Mouse (Mus musculus) lung, postnatal 14 days (tissue): ENCODE measurements around the gene Mybph.
A peak's percentile ranks its signal among the peaks of the same experiment; 100 is the strongest.

Source experiments
- DNase-seq: peaks from one replicate; pipeline ENCODE4 v3.0.0; 2021

The Mybph gene

DNA sequence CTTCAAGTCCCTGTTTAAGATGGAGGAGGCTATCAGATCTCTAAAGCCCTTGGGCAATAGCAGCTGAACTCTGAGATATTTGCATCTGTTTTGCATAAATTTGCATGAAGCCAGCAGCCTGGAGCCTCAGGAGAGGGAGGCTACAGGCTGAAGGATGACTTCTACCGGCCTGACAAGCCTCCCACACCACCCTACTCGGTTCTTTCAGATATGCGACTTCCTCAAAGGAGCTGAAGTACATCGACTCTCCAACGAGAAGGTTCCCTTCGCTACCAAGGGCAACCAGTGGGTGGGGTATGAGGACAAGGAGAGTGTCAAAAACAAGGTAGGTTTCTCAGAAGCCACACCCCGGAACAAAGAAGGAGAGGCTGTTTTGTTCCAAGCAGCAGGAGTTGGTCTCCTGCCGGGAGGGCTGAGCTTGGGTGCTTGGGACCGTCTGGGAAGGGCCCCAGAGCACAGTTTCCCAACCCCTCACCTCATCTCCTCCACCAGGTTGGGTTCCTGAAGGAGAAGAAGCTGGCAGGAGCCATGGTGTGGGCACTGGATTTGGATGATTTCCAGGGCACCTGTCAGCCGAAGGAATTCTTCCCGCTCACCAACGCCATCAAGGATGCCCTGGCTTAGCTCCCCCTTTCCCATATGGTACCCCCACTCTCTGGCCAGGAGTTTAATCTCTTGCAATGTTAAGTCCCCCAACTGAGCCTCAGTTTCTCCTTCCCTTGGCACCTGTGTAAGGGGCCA is 4.1 kb upstream of the Mybph start:
- peak; percentile 60 for DNase-seq

DNA sequence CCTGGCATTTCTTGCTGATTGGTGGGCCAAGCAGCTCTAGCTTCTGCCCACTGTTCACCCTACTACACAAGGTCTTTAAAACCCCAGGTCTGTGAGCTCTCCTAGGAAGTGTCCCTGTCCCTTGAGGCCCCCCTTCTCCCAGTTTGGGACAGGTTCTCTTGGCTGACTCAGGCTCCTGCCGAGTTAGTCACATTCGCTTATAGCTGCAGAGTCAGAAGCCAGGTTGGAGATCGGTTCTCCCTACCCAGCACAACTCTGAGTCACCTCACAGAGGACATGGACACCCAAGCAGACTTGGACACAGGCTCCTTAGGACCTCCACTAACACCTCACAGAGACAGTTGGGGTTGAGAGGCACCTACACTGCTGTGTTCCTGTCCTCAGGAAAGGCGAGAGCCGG is 2.1 kb upstream of the Mybph start:
- DNase-seq, result no peak

DNA sequence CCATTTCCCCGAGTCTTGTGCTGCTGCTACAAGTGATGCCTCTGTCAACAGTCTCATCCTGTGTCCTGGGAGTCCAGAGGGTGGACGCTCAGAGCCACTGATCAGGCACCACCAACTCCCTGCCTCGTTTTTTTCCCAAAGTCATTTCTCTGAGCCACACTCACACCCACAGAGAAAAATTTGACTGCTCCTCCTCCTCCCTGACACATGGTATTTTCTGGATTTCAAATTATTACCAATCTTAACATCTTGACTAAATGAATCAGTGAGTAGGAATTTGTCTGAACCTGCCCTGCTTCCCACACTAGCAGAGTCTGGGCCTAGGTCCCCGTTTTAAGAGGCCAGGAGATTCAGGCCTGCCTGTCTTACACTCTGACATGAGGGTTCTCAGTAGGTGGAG is 1.2 kb upstream of the Mybph start:
- DNase-seq, result no peak

DNA sequence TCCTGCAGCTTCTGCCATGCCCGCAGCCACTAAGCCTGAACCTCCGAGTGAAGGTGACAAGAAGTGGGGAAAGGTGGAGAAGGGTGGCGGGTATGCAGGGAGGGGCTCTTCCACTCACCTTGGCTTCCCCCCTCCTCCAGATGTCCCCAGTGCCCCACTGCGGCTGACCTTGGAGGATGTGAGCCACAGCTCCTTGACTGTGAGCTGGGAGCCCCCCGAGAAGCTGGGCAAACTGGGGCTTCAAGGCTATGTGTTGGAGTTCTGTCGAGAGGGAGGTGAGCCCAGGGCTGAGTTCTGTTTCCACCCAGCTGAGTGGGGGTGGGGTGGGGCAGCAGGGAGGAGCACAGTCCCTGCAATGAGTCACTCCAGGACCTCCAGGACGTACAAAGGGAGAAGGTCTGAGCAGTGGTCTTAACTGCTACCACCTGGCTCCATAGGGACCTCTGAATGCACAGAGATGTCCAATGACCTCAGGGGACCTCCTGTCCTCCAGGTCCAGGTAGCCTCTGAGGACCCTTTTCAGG is 488 bp downstream of the Mybph start:
- no peak for DNase-seq

DNA sequence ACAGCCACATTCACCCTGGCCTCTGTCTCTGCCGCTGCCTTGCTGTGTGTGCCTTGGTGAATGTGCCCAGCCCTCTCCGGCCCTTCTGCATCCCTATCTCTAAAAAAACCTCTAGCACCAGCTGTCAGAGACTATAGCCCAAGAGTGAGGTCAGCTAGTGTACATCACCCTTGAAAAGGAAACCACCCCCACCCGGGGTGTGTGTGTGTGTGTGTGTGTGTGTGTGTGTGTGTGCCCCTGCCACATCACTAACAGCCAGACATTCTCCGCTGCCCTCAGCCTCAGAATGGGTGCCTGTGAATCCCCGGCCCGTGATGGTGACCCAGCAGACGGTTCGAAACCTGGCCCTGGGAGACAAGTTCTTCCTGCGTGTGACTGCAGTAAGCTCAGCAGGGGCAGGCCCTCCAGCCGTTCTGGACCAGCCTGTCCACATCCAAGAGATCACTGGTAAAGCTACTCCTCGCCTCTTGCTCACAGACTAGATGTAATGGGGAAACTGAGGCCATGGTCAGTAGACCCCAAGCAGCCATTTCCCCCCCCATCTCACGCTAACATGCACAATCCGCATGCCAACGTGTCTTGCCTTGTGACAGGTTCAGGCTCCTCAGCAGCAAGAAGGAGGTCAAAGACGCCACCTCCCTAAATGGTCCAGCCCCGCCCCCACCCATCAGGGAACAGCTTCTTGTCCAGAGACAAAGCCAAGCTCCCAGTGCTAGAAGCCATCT is 1.2 kb downstream of the Mybph start:
- DNase-seq, result no peak

DNA sequence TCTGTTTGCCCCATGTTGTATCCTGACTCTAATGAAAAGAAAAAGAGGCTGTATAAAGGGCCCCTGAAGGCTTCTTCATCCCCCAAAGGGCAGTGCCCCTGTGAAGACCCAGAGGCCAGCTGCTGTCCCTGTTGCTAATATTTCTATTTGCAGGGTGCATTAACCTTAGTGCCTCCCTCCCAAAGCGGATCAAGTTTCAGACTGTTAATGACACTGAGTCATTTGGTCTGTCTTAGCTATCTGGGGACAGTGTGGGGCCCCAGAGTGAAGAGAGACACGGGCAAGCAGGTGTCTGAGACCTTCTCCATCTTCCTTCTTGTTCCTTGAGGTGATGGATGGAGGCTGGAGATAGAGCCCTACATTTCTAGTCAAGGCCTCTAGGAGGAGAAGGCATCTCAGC is 1.9 kb downstream of the Mybph start:
- no peak for DNase-seq

DNA sequence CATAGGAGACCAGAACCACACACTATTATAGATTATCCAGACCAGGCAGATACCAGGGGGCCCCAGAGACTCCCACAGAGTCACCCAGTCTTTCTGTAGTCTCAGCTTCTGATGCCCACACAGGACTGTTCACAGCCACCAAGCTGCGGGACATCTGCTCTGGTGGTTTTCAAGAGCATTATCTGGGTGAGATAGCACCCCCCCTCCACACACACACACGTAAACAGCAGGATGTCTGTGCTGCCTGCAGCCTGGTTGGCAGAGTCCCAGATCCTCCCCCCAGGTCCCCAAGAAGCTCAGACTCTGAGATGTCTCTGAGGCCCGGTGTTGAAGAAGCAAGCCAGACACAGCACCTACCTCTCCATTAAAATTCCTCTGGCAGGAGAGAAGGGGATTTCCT is 2.3 kb downstream of the Mybph start:
- DNase-seq, result no peak

DNA sequence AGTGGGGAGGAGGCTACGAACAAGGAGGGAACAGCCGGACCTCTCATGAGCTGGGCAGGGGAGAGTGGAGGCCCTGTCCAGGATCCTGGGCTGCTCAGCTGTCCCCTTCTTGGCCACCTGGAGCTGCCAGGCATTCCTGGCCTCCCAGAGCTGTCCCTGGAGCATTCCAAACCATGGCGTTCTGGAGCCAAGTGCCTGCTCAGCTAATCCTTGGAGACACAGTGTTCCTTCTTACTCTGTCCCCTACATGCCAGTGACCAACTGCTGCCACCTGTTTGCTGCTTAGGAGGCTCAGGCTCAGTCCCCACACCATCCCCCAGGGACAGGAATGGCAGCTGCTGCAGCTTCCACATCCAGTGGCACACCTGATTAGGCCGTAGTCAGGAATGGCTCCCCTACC is 2.7 kb downstream of the Mybph start:
- peak; percentile 36 for DNase-seq

DNA sequence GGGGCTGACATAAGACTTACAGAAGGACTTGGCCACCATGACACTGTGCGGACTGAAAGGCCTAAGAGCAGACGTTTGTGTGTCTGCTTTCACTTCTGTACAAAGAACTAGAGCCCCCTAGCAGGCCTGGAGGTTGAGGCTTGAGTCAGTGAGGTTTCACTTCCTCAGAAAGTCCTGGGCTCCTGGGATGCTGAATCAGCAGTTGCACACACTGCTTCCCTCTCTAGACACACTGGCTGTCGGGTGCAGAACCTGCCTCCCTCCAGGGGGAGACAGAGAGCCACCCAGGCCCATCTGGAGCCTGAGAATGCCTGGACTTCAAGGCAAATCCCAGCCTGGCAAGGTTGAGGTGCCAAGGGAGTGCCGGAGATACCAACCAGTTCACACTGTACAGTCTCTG is 3.1 kb downstream of the Mybph start:
- peak; percentile 77 for DNase-seq

DNA sequence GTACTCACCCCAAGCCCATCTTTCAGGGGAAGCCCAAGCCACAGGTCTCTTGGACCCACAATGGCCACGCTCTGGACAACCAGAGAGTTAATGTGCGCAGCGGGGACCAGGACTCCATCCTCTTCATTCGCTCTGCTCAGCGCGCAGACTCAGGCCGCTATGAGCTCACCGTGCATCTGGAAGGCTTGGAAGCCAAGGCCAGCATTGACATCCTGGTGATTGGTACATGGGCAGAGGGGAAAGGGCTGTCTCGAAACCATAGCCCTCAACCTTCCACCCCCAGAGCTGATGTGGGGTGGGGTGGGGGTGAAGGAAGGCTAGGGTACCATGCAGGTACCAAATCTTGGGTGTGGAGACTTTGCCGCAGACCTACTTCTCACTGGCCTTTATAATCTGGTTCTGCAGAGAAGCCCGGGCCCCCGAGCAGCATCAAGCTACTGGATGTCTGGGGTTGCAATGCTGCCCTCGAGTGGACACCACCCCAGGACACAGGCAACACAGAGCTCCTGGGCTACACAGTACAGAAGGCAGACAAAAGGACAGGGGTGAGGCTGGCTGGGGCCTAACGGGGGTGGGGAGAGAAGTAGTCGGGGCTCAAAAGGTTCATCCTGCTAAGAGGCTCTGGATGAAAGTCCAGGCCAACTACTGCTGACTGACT is 4.2 kb downstream of the Mybph start:
- DNase-seq, result no peak

DNA sequence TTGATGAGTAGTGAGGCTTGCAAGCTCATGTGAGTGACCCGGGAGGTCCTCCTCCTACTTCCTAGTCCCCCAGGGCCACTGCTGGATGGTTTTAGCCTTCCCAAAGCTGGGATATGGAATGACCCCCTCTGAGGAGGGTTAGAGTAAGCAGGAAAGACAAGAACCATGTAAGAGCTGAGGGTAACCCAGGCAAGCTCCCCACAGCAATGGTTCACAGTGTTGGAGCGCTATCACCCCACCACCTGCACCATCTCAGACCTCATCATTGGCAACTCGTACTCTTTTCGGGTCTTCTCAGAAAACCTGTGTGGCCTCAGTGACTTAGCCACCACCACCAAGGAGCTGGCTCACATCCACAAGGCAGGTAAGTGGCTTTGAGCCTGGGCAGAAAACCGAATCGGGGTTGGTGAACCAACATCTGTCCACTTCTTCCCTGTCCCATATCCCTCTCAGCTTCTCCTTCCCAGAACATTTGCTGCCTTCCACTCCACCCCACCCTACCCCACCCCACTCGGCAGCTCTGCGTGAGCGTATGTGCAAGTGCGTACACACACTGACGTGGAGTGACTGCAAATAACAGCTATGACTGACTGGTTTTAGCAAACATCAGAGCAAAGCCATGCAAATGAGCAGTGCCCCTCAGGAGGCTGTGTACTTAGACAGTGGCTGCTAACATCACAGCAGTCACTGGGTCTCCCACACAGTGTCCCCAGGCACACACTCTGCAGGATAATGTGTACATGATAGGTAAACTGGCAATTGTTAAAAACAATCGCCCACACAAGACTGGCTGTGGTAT is 5.1 kb downstream of the Mybph start:
- DNase-seq, result no peak

DNA sequence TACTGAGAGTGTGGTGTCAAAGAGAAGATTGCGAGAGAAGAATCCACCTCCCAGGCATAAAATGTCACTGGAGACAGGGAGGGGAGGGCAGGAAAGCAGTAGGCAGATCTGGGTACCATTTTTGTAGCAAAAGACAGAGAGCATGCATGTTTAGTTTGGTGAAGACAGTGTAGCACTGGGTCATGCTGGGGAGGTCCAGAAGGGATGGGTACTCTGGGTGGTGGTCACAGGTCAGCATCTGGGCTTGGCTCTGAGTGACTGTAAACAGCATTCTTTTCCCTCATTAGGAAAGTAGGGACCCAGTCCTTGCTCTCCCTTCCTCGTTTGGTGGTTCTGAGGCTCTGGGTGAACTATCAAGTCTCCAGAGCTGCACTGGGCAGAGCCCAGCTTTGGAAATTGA is 7.2 kb downstream of the Mybph start:
- DNase-seq, result no peak

DNA sequence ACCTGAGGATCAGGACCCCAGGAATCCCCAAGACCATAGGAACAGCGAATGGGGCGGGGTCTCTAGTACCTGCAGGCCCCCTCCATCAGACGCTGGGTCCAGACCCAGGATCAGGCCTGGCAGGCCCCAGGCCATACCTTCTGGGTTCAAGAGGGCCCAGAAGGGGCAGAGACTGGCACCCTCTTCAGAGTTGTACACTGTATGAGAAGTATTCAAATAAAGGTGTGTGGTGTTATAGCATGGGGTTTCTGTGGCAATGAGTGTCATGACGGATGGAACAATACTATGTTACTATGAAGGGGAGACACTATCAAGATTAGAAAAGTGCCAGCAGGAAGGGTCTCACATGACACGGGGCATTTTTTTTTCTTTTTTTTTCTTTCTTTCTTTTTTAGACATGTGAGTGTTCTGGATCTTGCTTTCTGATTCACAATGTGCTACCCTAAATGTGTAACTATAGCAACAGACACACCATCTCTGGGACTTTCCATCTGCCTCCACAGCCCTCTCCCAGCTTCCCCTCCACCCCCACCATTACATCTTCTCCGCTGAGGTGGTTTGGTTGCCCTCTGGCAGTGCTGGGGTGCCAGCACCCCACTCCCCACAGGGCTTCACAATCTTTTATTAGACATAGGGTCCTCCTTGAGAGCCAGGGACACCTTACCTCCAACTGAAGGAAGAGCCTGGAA is 7.9 kb downstream of the Mybph start:
- no peak for DNase-seq

DNA sequence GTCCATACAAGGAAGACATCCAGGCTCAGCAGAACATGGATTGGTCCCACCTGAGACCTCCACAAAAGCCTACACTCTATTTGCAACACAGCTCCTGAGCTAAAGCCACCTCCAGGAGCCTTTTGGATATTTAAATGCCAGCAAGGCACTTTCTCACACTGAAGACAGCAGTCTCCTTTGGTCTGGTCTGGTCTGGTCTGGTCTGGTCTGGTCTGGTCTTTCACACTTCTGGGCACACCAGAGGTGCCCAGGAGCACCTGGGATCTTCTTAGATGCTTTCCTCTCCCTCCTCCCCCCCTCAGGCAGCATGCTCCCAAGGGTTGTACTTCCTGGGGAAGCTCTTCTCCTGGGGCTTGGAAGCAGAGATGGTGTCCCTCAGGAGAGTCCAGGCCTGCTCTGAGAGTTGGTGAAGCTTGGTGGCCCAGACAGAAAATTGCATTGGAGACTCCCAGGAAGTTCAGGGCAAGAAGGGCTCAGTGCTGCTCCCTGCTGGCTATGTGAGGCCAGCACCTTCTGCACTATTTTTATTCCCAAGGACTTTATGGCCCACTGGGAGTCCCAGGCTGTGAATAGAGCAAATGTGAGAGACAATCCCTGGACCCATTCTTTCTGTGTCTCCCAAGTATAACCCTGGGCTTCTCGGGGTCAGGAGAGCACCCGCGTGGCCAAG is 8.6 kb downstream of the Mybph start:
- peak; percentile 80 for DNase-seq

DNA sequence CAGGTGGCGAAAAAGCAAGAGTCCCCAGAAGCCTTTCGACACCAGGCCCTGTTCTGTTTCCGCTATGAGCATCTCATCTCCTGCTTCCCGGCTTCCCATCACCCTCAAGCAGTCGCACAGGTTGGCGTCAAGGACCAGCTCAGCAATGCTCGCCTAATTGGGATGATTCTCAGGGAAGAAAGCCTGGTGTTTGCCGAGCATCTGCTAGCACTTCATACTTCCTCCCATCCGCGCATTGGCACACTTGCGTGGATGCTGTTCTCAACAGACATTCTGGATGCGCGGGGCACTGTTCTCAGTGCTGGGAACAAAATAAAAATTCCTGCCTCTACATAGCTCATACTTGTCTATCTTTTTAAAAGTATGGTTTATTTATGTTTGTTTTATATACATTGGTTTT is 11.0 kb downstream of the Mybph start:
- DNase-seq, result no peak

DNA sequence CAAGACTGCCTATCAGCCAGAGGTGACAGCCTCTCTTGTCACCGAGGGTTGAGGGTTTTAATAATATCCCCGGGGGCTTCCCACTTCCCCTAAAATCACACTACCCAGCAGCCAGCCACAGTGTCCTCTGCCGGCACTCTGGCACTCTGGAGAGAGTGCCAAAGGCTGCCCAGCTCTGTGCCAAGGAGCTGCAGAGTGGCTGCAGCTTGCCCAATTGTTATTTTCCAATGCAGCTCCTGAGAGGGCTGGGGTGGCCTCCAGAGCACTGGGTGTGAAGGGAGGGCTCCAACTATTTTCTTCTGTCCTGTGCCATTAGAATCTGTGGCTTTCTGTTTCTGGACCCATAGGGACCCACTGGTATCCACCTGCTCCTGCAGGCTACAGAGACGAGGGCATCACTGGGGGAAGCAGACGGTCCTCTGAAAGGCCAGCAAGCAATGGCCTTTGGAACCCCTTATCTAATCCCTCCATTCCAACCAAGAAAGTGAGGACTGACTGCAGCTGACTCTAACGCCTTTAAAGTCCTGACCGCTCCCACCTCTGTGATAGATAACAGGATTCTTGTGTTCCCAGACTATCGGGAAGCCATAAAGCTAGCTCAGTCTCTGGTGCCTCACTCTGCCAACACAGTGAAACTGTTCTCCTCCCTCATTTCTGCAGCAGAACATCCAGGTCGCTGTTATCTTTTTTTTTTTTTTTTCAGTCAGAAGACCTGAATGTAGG is 12.2 kb downstream of the Mybph start:
- no peak for DNase-seq

DNA sequence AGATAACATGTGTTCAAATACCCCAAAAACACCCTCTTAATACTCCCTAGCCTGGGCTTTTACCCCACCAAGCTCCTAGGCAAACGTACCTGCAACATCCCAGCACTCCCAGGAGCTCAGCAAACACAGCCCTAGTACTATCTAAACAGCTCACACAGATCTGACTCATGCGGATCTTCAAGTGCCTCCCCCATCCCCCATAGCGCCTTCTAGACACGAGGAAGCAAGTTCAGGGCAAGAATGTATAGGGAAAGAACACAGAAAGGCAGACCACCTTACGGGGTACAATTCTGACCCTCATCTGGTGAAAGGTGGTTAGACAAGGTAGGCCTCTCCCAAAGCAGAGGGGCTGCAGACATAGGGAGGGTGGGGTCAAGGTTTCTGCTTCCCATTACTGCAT is 12.8 kb downstream of the Mybph start:
- DNase-seq, result no peak

DNA sequence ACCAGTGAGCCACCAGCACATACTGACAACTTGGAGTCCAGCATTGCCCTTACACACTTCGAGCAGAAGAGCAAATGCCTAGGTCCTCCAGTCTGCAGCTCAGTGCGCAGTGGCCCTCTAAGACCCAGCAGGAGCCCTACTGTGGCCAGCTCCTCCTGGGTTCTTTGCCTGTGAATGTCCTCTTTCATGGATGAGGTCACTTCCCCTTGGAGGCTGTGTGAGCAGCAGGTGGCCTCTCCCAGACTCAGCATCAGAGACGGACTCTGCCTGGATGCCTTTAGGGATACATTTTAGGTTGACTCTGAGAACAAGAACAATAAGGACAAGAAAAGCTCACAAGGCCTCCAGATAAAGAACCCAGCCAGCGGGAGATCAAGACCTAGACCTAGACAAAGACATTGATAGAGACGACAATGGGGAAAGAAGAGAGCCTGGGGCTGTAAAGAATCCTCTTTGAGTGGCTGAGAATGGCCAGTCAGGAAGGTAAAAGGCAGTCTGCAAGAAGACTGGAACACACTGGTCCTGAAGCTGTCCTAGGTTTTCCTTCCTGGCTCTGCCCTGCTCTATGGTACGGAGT is 17.0 kb downstream of the Mybph start:
- no peak for DNase-seq

DNA sequence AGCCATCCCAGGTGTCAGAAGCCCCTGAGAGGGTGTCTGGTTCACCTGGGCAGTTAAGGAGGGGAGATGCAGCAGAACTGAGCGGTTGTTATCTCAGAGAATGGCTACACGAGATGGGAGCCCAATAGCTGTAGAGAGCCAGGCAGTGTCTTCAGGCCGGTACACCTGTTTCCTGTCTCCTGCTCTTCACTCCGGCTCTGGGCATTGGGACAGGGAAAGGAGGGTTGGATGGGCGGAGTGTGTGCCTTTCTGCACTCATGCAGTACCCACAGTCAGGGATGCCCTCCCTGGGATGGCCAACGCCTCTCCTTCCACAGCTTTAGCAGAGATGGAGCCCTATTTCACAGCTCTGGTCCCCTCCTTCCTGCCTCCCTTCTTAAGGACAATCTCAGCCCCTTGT is 17.8 kb downstream of the Mybph start:
- DNase-seq, result no peak

DNA sequence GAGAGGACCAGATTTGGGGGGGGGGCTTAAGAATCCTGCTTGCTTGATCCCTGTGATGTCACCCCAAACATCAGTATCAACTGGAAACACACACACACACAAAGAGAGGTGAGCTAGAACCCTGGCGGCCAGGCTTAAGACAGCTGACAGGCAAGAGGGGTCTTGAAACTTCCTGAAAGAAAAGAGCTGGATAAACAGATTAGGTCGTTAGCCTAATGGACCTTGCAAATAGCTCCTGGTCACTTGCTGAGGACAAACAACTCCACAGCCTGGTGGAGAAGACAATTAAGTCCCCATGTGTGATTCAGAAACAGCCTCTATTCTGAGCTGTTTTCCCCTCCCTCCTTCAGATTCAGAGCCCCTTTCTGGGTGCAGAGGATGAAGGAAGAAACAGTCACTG is 18.4 kb downstream of the Mybph start:
- no peak for DNase-seq

DNA sequence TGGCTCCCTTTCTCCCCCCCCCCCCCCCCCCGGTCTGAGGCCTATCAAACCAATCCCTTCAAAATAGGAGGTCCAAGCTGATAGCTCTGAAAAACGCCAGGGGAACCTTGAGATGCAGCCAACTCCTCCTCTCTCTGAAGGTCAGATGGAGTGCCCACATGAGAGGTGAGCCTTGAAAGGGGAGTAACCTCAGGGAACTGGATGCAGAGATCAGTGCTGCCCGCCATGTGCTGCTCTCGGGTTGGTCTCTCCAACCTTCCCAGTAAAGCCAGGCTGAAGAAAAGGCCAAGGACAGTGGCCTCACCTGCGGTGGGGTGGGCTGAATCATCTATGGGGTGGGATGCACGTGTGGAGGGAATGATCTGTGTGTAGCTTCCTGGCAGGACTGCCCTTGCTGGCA is 19.1 kb downstream of the Mybph start:
- DNase-seq, result no peak
